Mouse (Mus musculus) gastrocnemius, adult 8-10 months (tissue): Measurements from ENCODE around the gene Rpa1. TPM values are rescaled to one million over a fixed set of nuclear protein-coding genes. Genes with fewer than 3 reads are reported as not detected.
A peak's percentile ranks its signal among the peaks of the same experiment; 100 is the strongest.
"Not testable (repeated sequence)": the region's sequence is repeated elsewhere in the genome, so short reads cannot be mapped to it uniquely, and the experiment has no call there.

Experiments used
- DNase-seq, 2 experiments: peaks; one replicate each; pipeline ENCODE4 v3.0.0; 2022; ENCODE audit warnings: low spot score in 2 of 2
- total RNA-seq, 4 experiments: library from RNA; stranded (reverse); gene quantifications; 2 replicates each; pipeline ENCODE4 v1.2.4; 2022

The Rpa1 gene
- total RNA-seq: 10 to 100 TPM; 67.0 to 73.3 (median 70.6) TPM

- peak; percentile 92 to 97 for DNase-seq
These were observed at the start of gene Rpa1, which contains the start of gene Smyd4 for GRCm38 (mm10) chr11:75348199-75348889. Gene Rpa1, minus strand, starts transcription at chr11:75348324. Gene Smyd4, plus strand, starts transcription at chr11:75348433.

GRCm38 (mm10) chr11:75397452-75397851 is 49.3 kb upstream of the Rpa1 start:
- DNase-seq: no peak

- no peak for DNase-seq
These were observed 47.5 kb upstream of the Rpa1 start for GRCm38 (mm10) chr11:75395611-75396010.

GRCm38 (mm10) chr11:75383529-75383928 is 35.4 kb upstream of the Rpa1 start:
- DNase-seq: not testable (repeated sequence)

- not testable (repeated sequence) for DNase-seq
These were observed 30.7 kb upstream of the Rpa1 start for GRCm38 (mm10) chr11:75378786-75379185.

GRCm38 (mm10) chr11:75377125-75377524 is 29.0 kb upstream of the Rpa1 start:
- no peak for DNase-seq

GRCm38 (mm10) chr11:75355475-75355874 is 7.4 kb upstream of the Rpa1 start:
- no peak for DNase-seq

- no peak for DNase-seq
These were observed 3.1 kb upstream of the Rpa1 start for GRCm38 (mm10) chr11:75351225-75351624.

GRCm38 (mm10) chr11:75348890-75349261 is 752 bp upstream of the Rpa1 start:
- no peak for DNase-seq

- DNase-seq: no peak
These were observed 528 bp downstream of the Rpa1 start for GRCm38 (mm10) chr11:75347596-75347995.

- DNase-seq: no peak
These were observed 937 bp downstream of the Rpa1 start for GRCm38 (mm10) chr11:75347188-75347585.

GRCm38 (mm10) chr11:75346556-75347187 is 1.5 kb downstream of the Rpa1 start:
- DNase-seq: no peak

GRCm38 (mm10) chr11:75344716-75345115 is 3.4 kb downstream of the Rpa1 start:
- DNase-seq: no peak

GRCm38 (mm10) chr11:75344163-75344562 is 4.0 kb downstream of the Rpa1 start:
- DNase-seq: no peak

- no peak for DNase-seq
These were observed 5.0 kb downstream of the Rpa1 start for GRCm38 (mm10) chr11:75343096-75343495.

- no peak for DNase-seq
These were observed 7.3 kb downstream of the Rpa1 start for GRCm38 (mm10) chr11:75340698-75341345.

- DNase-seq: no peak
These were observed 8.0 kb downstream of the Rpa1 start for GRCm38 (mm10) chr11:75340076-75340475.

GRCm38 (mm10) chr11:75337246-75337645 is 10.9 kb downstream of the Rpa1 start:
- DNase-seq: no peak

- DNase-seq: no peak
These were observed 11.4 kb downstream of the Rpa1 start for GRCm38 (mm10) chr11:75336676-75337075.

GRCm38 (mm10) chr11:75325969-75326311 is 22.2 kb downstream of the Rpa1 start:
- DNase-seq: no peak

- no peak for DNase-seq
These were observed 22.8 kb downstream of the Rpa1 start for GRCm38 (mm10) chr11:75325116-75325968.

GRCm38 (mm10) chr11:75324433-75324832 is 23.7 kb downstream of the Rpa1 start:
- DNase-seq: no peak
